Mouse (Mus musculus): ENCODE measurements around the gene Eml2. TPM values are rescaled to one million over a fixed set of nuclear protein-coding genes. Genes with fewer than 3 reads are reported as not detected.
"Not testable (repeated sequence)": the region's sequence is repeated elsewhere in the genome, so short reads cannot be mapped to it uniquely, and the experiment has no call there.

The Eml2 gene
- total and polyA plus RNA-seq, 2 experiments from 2014 or later: 26.8 to 58.9 TPM

- H3K36me3 ChIP-seq (replicated peaks; ENCODE audit: control insufficient read depth, insufficient read depth, low read length): peaks cover 25% of the 10 kb centered on the region
- ATAC-seq (ENCODE audit: insufficient read depth, low read depth) (no peak), DNase-seq (ENCODE audit: low spot score) (no peak)
- H3K4me1 ChIP-seq (ENCODE audit: control insufficient read depth, insufficient read depth): peaks cover 16% of the 10 kb centered on the region
- 9% methylated on average over 20 of the region's 20 CpGs for WGBS
- peak overlapping the region; percentile 66 for H3K4me3 ChIP-seq (ENCODE audit: low read depth, low read length)
- peak overlapping the region; percentile 77 for H3K27ac ChIP-seq (ENCODE audit: low read depth)
- H3K9me3 ChIP-seq (replicated peaks; ENCODE audit: control insufficient read depth, low read length): no peaks in the 10 kb centered on the region
- no peaks in the 10 kb centered on the region for H3K27me3 ChIP-seq (ENCODE audit: control insufficient read depth, insufficient read depth, low read length)
- peak overlapping the region; percentile 86 for H3K4me2 ChIP-seq (ENCODE audit: low read depth, low read length)
- TF ChIP-seq CTCF (IDR thresholded peaks at IDR 0.05; ENCODE audit: low read depth) (no peak), EP300 (IDR thresholded peaks at IDR 0.05; ENCODE audit: low read depth) (no peak)
- H3K9ac ChIP-seq (replicated peaks; ENCODE audit: low read depth, low read length): peak overlapping the region; percentile 24
These were observed 27.9 kb upstream of the Eml2 start for GRCm38 (mm10) chr7:19148180-19148874.

GRCm38 (mm10) chr7:19148875-19149541, 27.2 kb upstream of the Eml2 start, which contains the start of gene Qpctl:
Qpctl (minus strand) TSS chr7:19149291.
- Histone ChIP-seq H3K9ac (replicated peaks; ENCODE audit: low read depth, low read length) (peak within 1 kb of the TSS; percentile 60), H3K27me3 (ENCODE audit: control insufficient read depth, insufficient read depth, low read length) (no peaks in the 10 kb centered on the region), H3K4me2 (ENCODE audit: low read depth, low read length) (peak within 1 kb of the TSS; percentile 86), H3K36me3 (replicated peaks; ENCODE audit: control insufficient read depth, insufficient read depth, low read length) (peaks cover 31% of the 10 kb centered on the region), H3K4me1 (ENCODE audit: control insufficient read depth, insufficient read depth) (peaks cover 16% of the 10 kb centered on the region), H3K4me3 (ENCODE audit: low read depth, low read length) (peak within 1 kb of the TSS; percentile 66), H3K27ac (ENCODE audit: low read depth) (peak within 1 kb of the TSS; percentile 77), H3K9me3 (replicated peaks; ENCODE audit: control insufficient read depth, low read length) (no peaks in the 10 kb centered on the region)
- WGBS: 0% methylated on average over 43 of the region's 43 CpGs
- TF ChIP-seq CTCF (IDR thresholded peaks at IDR 0.05; ENCODE audit: low read depth) (no peak), EP300 (IDR thresholded peaks at IDR 0.05; ENCODE audit: low read depth) (no peak)
- DNase-seq (ENCODE audit: low spot score): peak; percentile 98
- peak; percentile 97 for ATAC-seq (ENCODE audit: insufficient read depth, low read depth)

GRCm38 (mm10) chr7:19149626-19150025, 26.6 kb upstream of the Eml2 start, which contains the start of gene Snrpd2:
Snrpd2 (plus strand) TSS chr7:19149722.
- H3K36me3 ChIP-seq (replicated peaks; ENCODE audit: control insufficient read depth, insufficient read depth, low read length): peaks cover 31% of the 10 kb centered on the region
- under 1% methylated on average over 24 of the region's 24 CpGs for WGBS
- H3K27ac ChIP-seq (ENCODE audit: low read depth): peak within 1 kb of the TSS; percentile 77
- H3K27me3 ChIP-seq (ENCODE audit: control insufficient read depth, insufficient read depth, low read length): no peaks in the 10 kb centered on the region
- TF ChIP-seq CTCF (IDR thresholded peaks at IDR 0.05; ENCODE audit: low read depth) (no peak), EP300 (IDR thresholded peaks at IDR 0.05; ENCODE audit: low read depth) (no peak)
- peak within 1 kb of the TSS; percentile 60 for H3K9ac ChIP-seq (replicated peaks; ENCODE audit: low read depth, low read length)
- H3K9me3 ChIP-seq (replicated peaks; ENCODE audit: control insufficient read depth, low read length): no peaks in the 10 kb centered on the region
- ATAC-seq (ENCODE audit: insufficient read depth, low read depth) (peak; percentile 91), DNase-seq (ENCODE audit: low spot score) (peak; percentile 95)
- peak within 1 kb of the TSS; percentile 66 for H3K4me3 ChIP-seq (ENCODE audit: low read depth, low read length)
- H3K4me2 ChIP-seq (ENCODE audit: low read depth, low read length): peak within 1 kb of the TSS; percentile 86
- H3K4me1 ChIP-seq (ENCODE audit: control insufficient read depth, insufficient read depth): peaks cover 16% of the 10 kb centered on the region

- not testable (repeated sequence) for H3K4me3 ChIP-seq (ENCODE audit: low read depth, low read length); ATAC-seq (ENCODE audit: insufficient read depth, low read depth); DNase-seq (ENCODE audit: low spot score); H3K27me3 ChIP-seq (ENCODE audit: control insufficient read depth, insufficient read depth, low read length); H3K9ac ChIP-seq (replicated peaks; ENCODE audit: low read depth, low read length); H3K4me2 ChIP-seq (ENCODE audit: low read depth, low read length); H3K27ac ChIP-seq (ENCODE audit: low read depth); H3K9me3 ChIP-seq (replicated peaks; ENCODE audit: control insufficient read depth, low read length)
- peaks cover 30% of the 10 kb centered on the region for H3K36me3 ChIP-seq (replicated peaks; ENCODE audit: control insufficient read depth, insufficient read depth, low read length)
- WGBS: 80% methylated on average over 10 of the region's 10 CpGs
- H3K4me1 ChIP-seq (ENCODE audit: control insufficient read depth, insufficient read depth): peaks cover 16% of the 10 kb centered on the region
These were observed 25.1 kb upstream of the Eml2 start for GRCm38 (mm10) chr7:19151121-19151520.

- ATAC-seq (ENCODE audit: insufficient read depth, low read depth) (no peak), DNase-seq (ENCODE audit: low spot score) (no peak)
- Histone ChIP-seq H3K4me2 (ENCODE audit: low read depth, low read length) (no peak overlapping the region), H3K9me3 (replicated peaks; ENCODE audit: control insufficient read depth, low read length) (no peaks in the 10 kb centered on the region), H3K9ac (replicated peaks; ENCODE audit: low read depth, low read length) (no peak overlapping the region), H3K4me3 (ENCODE audit: low read depth, low read length) (no peak overlapping the region), H3K4me1 (ENCODE audit: control insufficient read depth, insufficient read depth) (peaks cover 11% of the 10 kb centered on the region), H3K27me3 (ENCODE audit: control insufficient read depth, insufficient read depth, low read length) (0 out of 2 replicates have a peak, but pooled peaks cover 7% of the 10 kb centered on the region), H3K27ac (ENCODE audit: low read depth) (no peak overlapping the region), H3K36me3 (replicated peaks; ENCODE audit: control insufficient read depth, insufficient read depth, low read length) (peaks cover 24% of the 10 kb centered on the region)
- 53% methylated on average over 8 of the region's 8 CpGs for WGBS
- TF ChIP-seq EP300 (IDR thresholded peaks at IDR 0.05; ENCODE audit: low read depth): no peak
- TF ChIP-seq CTCF (IDR thresholded peaks at IDR 0.05; ENCODE audit: low read depth): no peak
These were observed 21.4 kb upstream of the Eml2 start for GRCm38 (mm10) chr7:19154796-19155195.

Data from heart, postnatal 0 days (tissue).